Mouse (Mus musculus) E14TG2a.4 (cell line): ENCODE measurements around the gene Actl6b.

ENCODE experiments used
- H3K27me3 ChIP-seq: 2 replicates; pipeline ENCODE4 v1.6.1; 2014; ENCODE audit warnings: low read length, control low read depth; ENCODE audit not compliant: insufficient read depth
- H3K36me3 ChIP-seq: 2 replicates; pipeline ENCODE4 v1.6.1; 2014; ENCODE audit warnings: low read length, control low read depth; ENCODE audit not compliant: insufficient read depth
- H3K4me1 ChIP-seq: replicated peaks from 2 replicates; pipeline ENCODE4 v1.6.1; 2014; ENCODE audit warnings: low read depth, low read length, control low read depth
- H3K4me3 ChIP-seq: replicated peaks from 2 replicates; pipeline ENCODE4 v1.5.1; 2014; ENCODE audit warnings: mild to moderate bottlenecking, low read length
- H3K9me3 ChIP-seq: 2 replicates; pipeline ENCODE4 v1.6.1; 2014; ENCODE audit warnings: low read length, control low read depth
- CTCF ChIP-seq: conservative IDR thresholded peaks from 2 replicates; pipeline ENCODE4 v1.5.1; 2014; ENCODE audit warnings: low read length
- NANOG ChIP-seq: IDR thresholded peaks from 2 replicates; pipeline ENCODE4 v1.6.1; 2014; ENCODE audit warnings: borderline replicate concordance, low read length, mixed read lengths
- POU5F1 ChIP-seq: IDR thresholded peaks from 2 replicates; pipeline ENCODE4 v1.6.1; 2014; ENCODE audit warnings: low read length, borderline replicate concordance

Actl6b gene

DNA sequence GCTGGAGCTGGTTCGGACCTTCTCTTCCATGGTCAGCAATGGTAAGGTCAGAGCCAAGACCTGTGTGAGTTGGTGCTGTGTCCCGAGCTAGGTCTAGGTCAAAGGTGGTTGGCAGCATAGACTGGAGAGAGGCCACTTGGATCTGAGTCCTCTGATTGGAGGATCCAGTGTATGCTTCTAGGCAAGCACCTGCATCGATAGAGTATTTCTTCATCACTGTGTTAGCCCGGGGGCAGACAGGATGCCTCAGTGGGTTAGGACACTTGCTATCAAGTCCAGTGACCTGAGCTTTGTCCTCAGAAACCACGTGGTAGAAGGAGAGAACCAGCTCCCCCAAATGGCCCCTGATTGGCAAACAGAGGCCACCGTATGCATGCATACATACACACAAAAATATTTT is 26.9 kb downstream of the Actl6b start:
- H3K4me3 ChIP-seq = no peak overlapping the region
- TF ChIP-seq NANOG (no peak), POU5F1 (no peak), CTCF (no peak)
- H3K27me3 ChIP-seq = peaks cover 51% of the 10 kb centered on the region
- no peaks in the 10 kb centered on the region for H3K9me3 ChIP-seq
- H3K4me1 ChIP-seq = peaks cover 27% of the 10 kb centered on the region
- no peaks in the 10 kb centered on the region for H3K36me3 ChIP-seq

GRCm38 (mm10) chr5:137582702-137583101 is 29.4 kb downstream of the Actl6b start:
- Histone ChIP-seq H3K27me3 (peaks cover 39% of the 10 kb centered on the region), H3K4me3 (peak overlapping the region; percentile 68), H3K36me3 (no peaks in the 10 kb centered on the region), H3K4me1 (peaks cover 42% of the 10 kb centered on the region), H3K9me3 (no peaks in the 10 kb centered on the region)
- no peak for TF ChIP-seq CTCF
- no peak for TF ChIP-seq NANOG
- no peak for TF ChIP-seq POU5F1

- H3K27me3 ChIP-seq = peaks cover 36% of the 10 kb centered on the region
- peaks cover 42% of the 10 kb centered on the region for H3K4me1 ChIP-seq
- no peaks in the 10 kb centered on the region for H3K9me3 ChIP-seq
- peak overlapping the region; percentile 68 for H3K4me3 ChIP-seq
- H3K36me3 ChIP-seq = no peaks in the 10 kb centered on the region
- TF ChIP-seq POU5F1 = no peak
- TF ChIP-seq CTCF = no peak
- TF ChIP-seq NANOG = no peak
Observed at GRCm38 (mm10) chr5:137583670-137584169, 30.4 kb downstream of the Actl6b start.

DNA sequence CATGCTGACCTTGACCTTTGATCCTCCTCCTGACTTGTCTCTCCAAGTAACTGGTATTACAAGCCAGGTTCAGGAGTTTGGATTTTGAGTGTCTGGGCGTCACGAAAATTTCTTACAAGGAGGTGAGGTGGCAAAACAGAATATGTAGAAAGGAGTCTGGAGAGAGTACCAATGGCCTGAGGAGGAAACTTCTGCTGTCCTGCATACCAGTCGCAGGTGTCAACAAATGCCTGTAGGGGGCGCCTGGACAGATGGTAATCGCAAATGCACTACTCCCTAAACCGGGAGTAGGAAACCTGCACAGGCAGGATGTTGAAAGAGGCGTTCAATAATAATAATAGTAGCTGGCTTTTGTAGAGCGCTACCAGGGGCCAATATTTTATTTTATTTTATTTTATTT is 31.7 kb downstream of the Actl6b start:
- peaks cover 32% of the 10 kb centered on the region for H3K27me3 ChIP-seq
- peaks cover 42% of the 10 kb centered on the region for H3K4me1 ChIP-seq
- H3K4me3 ChIP-seq = no peak overlapping the region
- H3K9me3 ChIP-seq = no peaks in the 10 kb centered on the region
- peak; percentile 72 for TF ChIP-seq CTCF
- TF ChIP-seq NANOG = no peak
- TF ChIP-seq POU5F1 = no peak
- no peaks in the 10 kb centered on the region for H3K36me3 ChIP-seq

DNA sequence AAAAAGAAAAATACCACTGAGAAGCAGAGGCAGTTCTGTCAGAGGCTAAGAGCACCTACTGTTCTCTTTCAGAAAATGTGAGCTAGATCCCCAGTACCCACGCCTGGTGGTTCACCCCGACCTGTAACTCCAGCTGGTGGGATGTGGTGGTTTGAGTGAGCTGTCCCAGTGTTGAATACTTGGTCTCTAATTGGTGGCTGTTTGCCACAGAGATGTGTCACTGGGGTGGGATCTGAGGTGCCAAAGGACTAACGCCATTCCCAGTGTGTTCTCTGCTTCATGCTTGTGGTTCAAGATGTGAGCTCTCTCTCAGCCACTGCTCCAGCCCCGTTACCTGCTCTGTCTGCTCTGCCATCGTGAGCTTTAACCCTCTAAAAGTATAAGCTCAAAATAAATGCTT is 37.2 kb downstream of the Actl6b start:
- H3K36me3 ChIP-seq = no peaks in the 10 kb centered on the region
- H3K27me3 ChIP-seq = no peaks in the 10 kb centered on the region
- no peaks in the 10 kb centered on the region for H3K9me3 ChIP-seq
- TF ChIP-seq NANOG (no peak), CTCF (no peak), POU5F1 (no peak)
- H3K4me3 ChIP-seq = no peak overlapping the region
- peaks cover 30% of the 10 kb centered on the region for H3K4me1 ChIP-seq

- Histone ChIP-seq H3K4me3 (0 out of 2 replicates have a peak overlapping the region, but pooled peaks have one; percentile 95), H3K27me3 (no peaks in the 10 kb centered on the region), H3K4me1 (peaks cover 47% of the 10 kb centered on the region), H3K9me3 (no peaks in the 10 kb centered on the region), H3K36me3 (peaks cover 13% of the 10 kb centered on the region)
- TF ChIP-seq NANOG (no peak), POU5F1 (no peak), CTCF (no peak)
Observed at GRCm38 (mm10) chr5:137595921-137596320, 42.6 kb downstream of the Actl6b start.

DNA sequence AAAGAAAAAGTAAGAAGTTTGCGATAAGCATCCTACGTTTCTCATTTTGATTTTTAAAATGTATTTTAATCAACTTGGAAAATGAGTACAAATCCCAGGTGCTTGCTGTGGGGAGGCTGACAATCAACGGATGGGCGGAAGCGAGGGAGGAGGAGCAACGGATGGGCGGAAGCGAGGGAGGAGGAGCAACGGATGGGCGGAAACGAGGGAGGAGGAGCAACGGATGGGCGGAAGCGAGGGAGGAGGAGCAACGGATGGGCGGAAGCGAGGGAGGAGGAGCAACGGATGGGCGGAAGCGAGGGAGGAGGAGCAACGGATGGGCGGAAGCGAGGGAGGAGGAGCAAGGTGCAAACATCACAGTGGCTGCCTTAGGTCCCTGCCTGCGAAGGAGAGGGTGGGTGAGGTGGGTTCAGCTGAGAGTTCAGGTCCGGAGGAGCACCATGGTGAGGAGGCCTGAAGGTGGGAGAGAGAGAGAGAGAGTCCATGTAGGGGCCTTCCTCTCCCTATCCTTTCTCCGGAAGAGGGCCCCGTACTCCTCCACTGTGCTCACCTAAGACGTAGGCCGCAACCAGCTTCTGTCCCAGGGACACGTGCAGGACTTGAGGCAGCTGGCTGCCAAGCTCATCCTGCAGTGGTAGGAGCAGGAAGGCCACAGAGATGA is 43.4 kb downstream of the Actl6b start:
- peaks cover 13% of the 10 kb centered on the region for H3K36me3 ChIP-seq
- H3K4me1 ChIP-seq = peaks cover 47% of the 10 kb centered on the region
- H3K27me3 ChIP-seq = no peaks in the 10 kb centered on the region
- peak overlapping the region; percentile 95 for H3K4me3 ChIP-seq
- H3K9me3 ChIP-seq = no peaks in the 10 kb centered on the region
- no peak for TF ChIP-seq CTCF
- TF ChIP-seq NANOG = no peak
- TF ChIP-seq POU5F1 = no peak

DNA sequence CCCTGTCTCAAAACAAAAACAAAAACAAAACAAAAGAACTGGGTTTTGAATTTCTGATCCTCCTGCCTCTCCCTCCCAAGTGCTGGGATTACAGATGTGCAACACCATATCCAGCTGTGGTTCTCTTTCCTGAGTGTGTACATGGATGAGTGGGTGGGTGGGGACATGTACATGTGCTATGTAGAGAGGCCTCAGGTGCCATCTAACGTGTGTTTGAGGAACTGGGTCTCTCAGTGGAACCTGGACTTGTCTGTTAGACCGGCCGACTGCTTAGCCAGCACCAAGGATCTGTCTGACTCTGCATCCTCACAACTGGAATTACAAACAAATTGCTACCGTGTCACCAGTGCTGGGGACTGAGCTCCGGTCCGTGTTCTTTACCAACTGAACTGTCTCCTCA is 44.3 kb downstream of the Actl6b start:
- H3K27me3 ChIP-seq = no peaks in the 10 kb centered on the region
- H3K4me1 ChIP-seq = peaks cover 51% of the 10 kb centered on the region
- TF ChIP-seq NANOG = no peak
- no peak for TF ChIP-seq CTCF
- no peak for TF ChIP-seq POU5F1
- H3K4me3 ChIP-seq = peak overlapping the region; percentile 95
- H3K36me3 ChIP-seq = peaks cover 13% of the 10 kb centered on the region
- H3K9me3 ChIP-seq = no peaks in the 10 kb centered on the region
